Mouse (Mus musculus): ENCODE results near the gene Sh3pxd2a. TPM values are rescaled to one million over a fixed set of nuclear protein-coding genes. Genes with fewer than 3 reads are reported as not detected.

Gene Sh3pxd2a
- polyA plus RNA-seq, 1 experiment from 2014 or later: 2.3 TPM

- Histone ChIP-seq H3K27me3 (no peaks in the 10 kb centered on the region), H3K4me2 (no peak overlapping the region), H3K4me3 (no peak overlapping the region), H3K27ac (replicated peaks) (no peak overlapping the region), H3K36me3 (no peaks in the 10 kb centered on the region), H3K9ac (no peak overlapping the region), H3K9me3 (no peaks in the 10 kb centered on the region), H3K4me1 (replicated peaks) (peaks cover 11% of the 10 kb centered on the region)
- no peak for ATAC-seq (ENCODE audit: low FRiP score, low read depth)
Measured at GRCm38 (mm10) chr19:47409142-47409541, 55.1 kb downstream of the Sh3pxd2a start.

DNA sequence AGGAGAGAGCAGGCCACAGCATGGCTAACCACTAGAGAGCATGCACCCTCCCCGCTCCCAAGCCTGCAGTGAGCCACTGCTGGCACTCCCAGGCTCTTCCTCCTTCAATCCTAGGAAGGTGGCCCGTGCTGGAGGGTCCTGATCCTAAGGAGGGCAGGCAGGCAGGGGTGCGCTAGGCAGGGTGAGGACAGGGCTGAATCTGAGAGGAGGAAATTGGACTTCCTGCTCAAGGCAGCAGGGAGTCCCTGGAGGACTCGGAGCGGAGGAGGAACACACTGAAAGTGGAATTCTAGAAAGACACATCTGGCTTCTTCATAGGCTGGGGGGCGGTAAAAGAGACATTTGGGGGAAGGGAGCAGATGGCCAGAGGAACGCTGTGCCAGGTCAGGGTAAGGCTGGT lies 55.5 kb downstream of the Sh3pxd2a start:
- Histone ChIP-seq H3K4me2 (no peak overlapping the region), H3K36me3 (no peaks in the 10 kb centered on the region), H3K4me1 (replicated peaks) (peaks cover 6% of the 10 kb centered on the region; the same call in 1 of the 2 replicates), H3K9me3 (no peaks in the 10 kb centered on the region), H3K9ac (no peak overlapping the region), H3K27ac (replicated peaks) (no peak overlapping the region), H3K27me3 (no peaks in the 10 kb centered on the region), H3K4me3 (no peak overlapping the region)
- ATAC-seq (ENCODE audit: low FRiP score, low read depth): no peak
- WGBS: 73% methylated on average over 7 of the region's 7 CpGs

GRCm38 (mm10) chr19:47407332-47407731 lies 56.9 kb downstream of the Sh3pxd2a start:
- no peak for ATAC-seq (ENCODE audit: low FRiP score, low read depth)
- 85% methylated on average over 6 of the region's 6 CpGs for WGBS

GRCm38 (mm10) chr19:47406524-47406923 lies 57.7 kb downstream of the Sh3pxd2a start:
- 84% methylated on average over 6 of the region's 6 CpGs for WGBS

More at GRCm38 (mm10) chr19:47407332-47407731, 56.9 kb downstream of the Sh3pxd2a start:
- Histone ChIP-seq H3K4me3 (no peak overlapping the region), H3K27ac (replicated peaks) (no peak overlapping the region), H3K36me3 (no peaks in the 10 kb centered on the region), H3K27me3 (no peaks in the 10 kb centered on the region), H3K4me1 (replicated peaks) (no peaks in the 10 kb centered on the region), H3K9me3 (no peaks in the 10 kb centered on the region), H3K9ac (no peak overlapping the region), H3K4me2 (no peak overlapping the region)

DNA sequence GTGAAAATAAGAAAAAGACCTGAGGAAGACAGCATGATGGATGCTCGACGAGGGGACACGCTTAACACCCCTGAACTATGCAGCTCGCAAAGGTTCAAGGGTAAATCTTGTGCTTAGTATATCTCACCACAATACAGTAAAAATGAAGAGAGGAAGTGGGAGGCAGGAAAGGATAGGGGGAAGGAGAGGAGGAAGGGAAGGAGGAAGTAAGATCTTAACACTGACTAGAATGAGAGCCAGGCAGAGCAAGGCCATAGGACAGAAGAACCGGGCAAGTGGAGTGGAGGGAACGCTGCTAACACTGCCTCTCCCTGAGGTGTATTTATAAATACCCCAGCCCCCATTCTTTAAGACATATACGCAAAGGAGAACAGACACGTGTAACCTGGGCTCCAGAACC lies 58.7 kb downstream of the Sh3pxd2a start:
- ATAC-seq (ENCODE audit: low FRiP score, low read depth): no peak
- no peak overlapping the region for H3K4me3 ChIP-seq
- H3K27me3 ChIP-seq: no peaks in the 10 kb centered on the region
- H3K27ac ChIP-seq (replicated peaks): no peak overlapping the region
- H3K4me2 ChIP-seq: no peak overlapping the region
- no peaks in the 10 kb centered on the region for H3K4me1 ChIP-seq (replicated peaks)
- WGBS: 91% methylated on average over 8 of the region's 8 CpGs
- H3K9ac ChIP-seq: no peak overlapping the region
- no peaks in the 10 kb centered on the region for H3K9me3 ChIP-seq
- H3K36me3 ChIP-seq: no peaks in the 10 kb centered on the region

More at GRCm38 (mm10) chr19:47406524-47406923, 57.7 kb downstream of the Sh3pxd2a start:
- H3K36me3 ChIP-seq: no peaks in the 10 kb centered on the region
- no peak overlapping the region for H3K4me3 ChIP-seq
- H3K27me3 ChIP-seq: no peaks in the 10 kb centered on the region
- no peak overlapping the region for H3K9ac ChIP-seq
- no peak for ATAC-seq (ENCODE audit: low FRiP score, low read depth)
- H3K4me1 ChIP-seq (replicated peaks): no peaks in the 10 kb centered on the region
- no peaks in the 10 kb centered on the region for H3K9me3 ChIP-seq
- no peak overlapping the region for H3K27ac ChIP-seq (replicated peaks)
- no peak overlapping the region for H3K4me2 ChIP-seq

DNA sequence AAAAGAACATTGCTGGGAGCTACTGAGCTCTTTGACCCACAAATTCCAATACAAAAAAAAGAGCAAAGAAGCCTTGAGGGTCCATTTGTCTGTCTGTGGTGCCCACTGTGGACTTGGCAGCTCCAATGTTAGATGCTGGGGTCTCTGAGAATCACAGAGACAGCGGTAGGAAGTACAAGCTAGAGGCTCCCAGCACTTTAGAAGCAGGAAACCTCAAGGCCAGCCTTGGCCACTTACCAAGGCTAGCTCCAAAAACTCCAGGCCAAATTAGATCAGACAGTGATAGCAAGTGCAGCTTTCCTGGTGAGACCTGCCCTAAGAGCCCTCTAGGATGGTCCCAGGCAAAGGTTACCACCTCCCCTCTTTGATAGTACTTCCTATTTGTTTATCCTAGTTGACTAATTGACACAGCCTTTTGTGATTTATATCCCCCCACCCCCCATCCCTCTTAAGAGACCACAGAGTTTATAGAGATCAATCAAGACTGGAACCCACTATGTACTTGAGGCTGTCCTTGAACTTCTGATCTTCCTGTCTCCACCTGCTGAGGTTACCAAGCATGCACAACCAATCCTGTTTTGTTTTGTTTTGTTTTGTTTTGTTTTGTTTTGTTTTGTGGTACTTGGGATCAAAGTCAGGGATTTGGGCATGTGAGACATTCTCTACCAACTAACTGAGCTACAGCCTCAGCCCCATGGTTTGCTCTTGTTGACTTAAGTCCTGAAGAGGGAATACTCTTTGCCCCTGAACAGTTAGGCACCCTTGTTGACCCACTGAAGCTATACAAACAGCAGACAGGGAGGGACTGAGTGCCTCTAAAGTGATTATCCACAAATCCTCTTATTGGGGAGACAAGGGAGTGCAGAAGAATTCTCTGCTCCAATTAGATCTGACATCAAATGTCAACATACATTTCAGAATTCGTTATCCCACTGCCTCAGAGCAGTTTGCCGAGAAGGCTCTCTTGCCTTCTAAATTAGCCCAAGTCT lies 60.5 kb downstream of the Sh3pxd2a start:
- WGBS: 77% methylated on average over 3 of the region's 3 CpGs
- Histone ChIP-seq H3K4me1 (replicated peaks) (peaks cover 3% of the 10 kb centered on the region; the same call in 1 of the 2 replicates), H3K9me3 (no peaks in the 10 kb centered on the region), H3K9ac (no peak overlapping the region), H3K4me2 (no peak overlapping the region), H3K4me3 (no peak overlapping the region), H3K27ac (replicated peaks) (no peak overlapping the region), H3K27me3 (no peaks in the 10 kb centered on the region), H3K36me3 (no peaks in the 10 kb centered on the region)
- ATAC-seq (ENCODE audit: low FRiP score, low read depth): no peak

- no peak for ATAC-seq (ENCODE audit: low FRiP score, low read depth)
- H3K9ac ChIP-seq: no peak overlapping the region
Measured at GRCm38 (mm10) chr19:47402976-47403375, 61.2 kb downstream of the Sh3pxd2a start.

GRCm38 (mm10) chr19:47402544-47402943 lies 61.7 kb downstream of the Sh3pxd2a start:
- no peak overlapping the region for H3K9ac ChIP-seq
- ATAC-seq (ENCODE audit: low FRiP score, low read depth): no peak
- H3K9me3 ChIP-seq: no peaks in the 10 kb centered on the region
- no peak overlapping the region for H3K27ac ChIP-seq (replicated peaks)
- peaks cover 12% of the 10 kb centered on the region for H3K4me1 ChIP-seq (replicated peaks)
- H3K27me3 ChIP-seq: no peaks in the 10 kb centered on the region
- H3K4me3 ChIP-seq: no peak overlapping the region
- H3K4me2 ChIP-seq: no peak overlapping the region
- no peaks in the 10 kb centered on the region for H3K36me3 ChIP-seq
- 87% methylated on average over 4 of the region's 4 CpGs for whole genome bisulfite sequencing

More at GRCm38 (mm10) chr19:47402976-47403375, 61.2 kb downstream of the Sh3pxd2a start:
- H3K9me3 ChIP-seq: no peaks in the 10 kb centered on the region
- H3K4me1 ChIP-seq (replicated peaks): peaks cover 10% of the 10 kb centered on the region
- H3K27ac ChIP-seq (replicated peaks): no peak overlapping the region
- no peaks in the 10 kb centered on the region for H3K27me3 ChIP-seq
- no peak overlapping the region for H3K4me2 ChIP-seq
- H3K36me3 ChIP-seq: no peaks in the 10 kb centered on the region
- H3K4me3 ChIP-seq: no peak overlapping the region
- 49% methylated on average over 6 of the region's 6 CpGs for WGBS

GRCm38 (mm10) chr19:47399709-47400108 lies 64.5 kb downstream of the Sh3pxd2a start:
- WGBS: 83% methylated on average over 4 of the region's 4 CpGs
- ATAC-seq (ENCODE audit: low FRiP score, low read depth): no peak
- H3K9me3 ChIP-seq: no peaks in the 10 kb centered on the region
- H3K9ac ChIP-seq: no peak overlapping the region
- no peaks in the 10 kb centered on the region for H3K27me3 ChIP-seq
- H3K36me3 ChIP-seq: no peaks in the 10 kb centered on the region
- H3K4me1 ChIP-seq (replicated peaks): peaks cover 12% of the 10 kb centered on the region
- no peak overlapping the region for H3K4me3 ChIP-seq
- H3K4me2 ChIP-seq: no peak overlapping the region
- H3K27ac ChIP-seq (replicated peaks): no peak overlapping the region

DNA sequence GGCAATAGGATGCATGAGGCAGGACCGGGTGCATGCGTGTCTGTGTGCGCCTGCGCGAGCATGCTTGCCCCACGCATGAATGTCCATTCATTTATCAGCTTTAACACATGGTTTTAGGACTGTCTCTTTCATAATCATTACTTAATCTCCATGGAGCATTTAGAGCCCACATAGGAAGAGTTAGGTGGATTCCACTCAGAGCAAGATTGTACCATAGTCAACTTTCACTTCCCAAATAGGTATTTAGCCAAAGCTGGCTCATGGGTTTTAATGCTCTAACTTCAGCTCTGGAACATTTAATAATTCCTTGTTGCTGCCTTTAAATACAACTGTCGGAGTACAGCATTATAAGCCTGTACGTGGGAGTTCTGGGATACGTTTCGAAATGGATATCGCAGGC lies 65.2 kb downstream of the Sh3pxd2a start:
- Histone ChIP-seq H3K9me3 (no peaks in the 10 kb centered on the region), H3K27me3 (no peaks in the 10 kb centered on the region), H3K4me2 (no peak overlapping the region), H3K4me1 (replicated peaks) (peaks cover 12% of the 10 kb centered on the region), H3K4me3 (no peak overlapping the region), H3K36me3 (no peaks in the 10 kb centered on the region), H3K27ac (replicated peaks) (no peak overlapping the region), H3K9ac (no peak overlapping the region)
- no peak for ATAC-seq (ENCODE audit: low FRiP score, low read depth)
- WGBS: 74% methylated on average over 11 of the region's 11 CpGs

GRCm38 (mm10) chr19:47397882-47398671 lies 66.1 kb downstream of the Sh3pxd2a start:
- 0 out of 2 replicates have a peak, but pooled peaks have one; percentile 47 for ATAC-seq (ENCODE audit: low FRiP score, low read depth)
- Histone ChIP-seq H3K9ac (no peak overlapping the region), H3K36me3 (no peaks in the 10 kb centered on the region), H3K4me3 (no peak overlapping the region), H3K27me3 (no peaks in the 10 kb centered on the region), H3K4me2 (no peak overlapping the region), H3K27ac (replicated peaks) (0 out of 2 replicates have a peak overlapping the region, but pooled peaks have one; percentile 25), H3K9me3 (no peaks in the 10 kb centered on the region), H3K4me1 (replicated peaks) (peaks cover 12% of the 10 kb centered on the region)
- 49% methylated on average over 18 of the region's 18 CpGs for WGBS

GRCm38 (mm10) chr19:47395338-47395737 lies 68.9 kb downstream of the Sh3pxd2a start:
- no peak for ATAC-seq (ENCODE audit: low FRiP score, low read depth)

More at GRCm38 (mm10) chr19:47395338-47395737, 68.9 kb downstream of the Sh3pxd2a start:
- H3K9ac ChIP-seq: no peak overlapping the region
- 85% methylated on average over 4 of the region's 4 CpGs for WGBS
- H3K4me1 ChIP-seq (replicated peaks): peaks cover 12% of the 10 kb centered on the region
- H3K4me2 ChIP-seq: no peak overlapping the region
- H3K27ac ChIP-seq (replicated peaks): no peak overlapping the region
- H3K9me3 ChIP-seq: no peaks in the 10 kb centered on the region
- H3K27me3 ChIP-seq: no peaks in the 10 kb centered on the region
- no peaks in the 10 kb centered on the region for H3K36me3 ChIP-seq
- H3K4me3 ChIP-seq: no peak overlapping the region

All from hindbrain, embryonic 15.5 days (tissue).